ENCODE assay signal across 13 mouse cellular contexts in the genomic region with DNA sequence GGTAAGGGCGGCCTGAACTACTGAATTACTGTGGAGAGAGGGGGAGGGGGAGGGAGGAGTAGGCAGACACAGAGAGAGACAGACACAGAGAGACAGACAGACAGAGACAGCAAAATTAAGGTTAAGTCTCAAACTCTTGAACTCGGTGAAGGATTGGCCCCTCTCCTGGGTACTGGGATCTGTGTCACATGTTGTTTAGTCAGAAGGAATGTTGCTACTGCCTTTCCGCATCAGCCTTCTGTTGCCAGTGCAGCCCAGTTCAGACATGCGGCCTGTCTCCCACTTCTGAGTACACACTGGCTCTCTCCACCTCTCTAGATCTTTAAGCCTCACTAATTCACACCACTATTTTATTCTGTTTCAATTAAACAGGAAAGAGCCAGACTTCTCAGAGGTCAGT.
"Had no signal": no experiment of that assay in that cellular context is flagged by ENCODE, and none has a peak within 500 bp of the region (broad histone marks: within the 10 kb centered on the region; RNA-seq: fewer than 3 reads in every experiment).

No protein-coding gene starts in this region.

- H3K4me2 ChIP-seq: kidney, embryonic 15.5 days; liver, embryonic 13.5 days; midbrain, embryonic 12.5 days had no signal

- H3K9me3 ChIP-seq: kidney, embryonic 15.5 days; liver, embryonic 13.5 days; megakaryocyte, embryonic 14.5 days; midbrain, embryonic 12.5 days had no signal

- H3K9ac ChIP-seq: kidney, embryonic 15.5 days; liver, embryonic 13.5 days; liver, postnatal 0 days; midbrain, embryonic 12.5 days had no signal

- H3K27ac ChIP-seq: kidney, embryonic 15.5 days; left cerebral cortex, adult 2 months; liver, embryonic 13.5 days; macrophage; midbrain, embryonic 12.5 days; stomach, postnatal 0 days had no signal

- DNase-seq: kidney, adult 18-20 months; kidney, postnatal 14 days; liver; liver, embryonic 13.5 days; liver, postnatal 0 days; thymus, postnatal 4 days had no signal

- H3K4me3 ChIP-seq: kidney, embryonic 15.5 days; left cerebral cortex, adult 2 months; liver, embryonic 13.5 days; midbrain, embryonic 12.5 days had no signal

- ATAC-seq: liver, postnatal 0 days; lung, postnatal 0 days had no signal

- H3K27me3 ChIP-seq: kidney, embryonic 15.5 days; liver, embryonic 13.5 days; megakaryocyte, embryonic 14.5 days; midbrain, embryonic 12.5 days had no signal

- H3K4me1 ChIP-seq: midbrain, embryonic 12.5 days had no signal
